Mouse (Mus musculus) ovary, postnatal 10 days (tissue): ENCODE measurements around the gene Krtap24-1.

Source experiments
- DNase-seq: peaks from one replicate; pipeline ENCODE4 v3.0.0; 2022; ENCODE audit warnings: low spot score

The Krtap24-1 gene

GRCm38 (mm10) chr16:88611922-88612321 lies at the start of gene Krtap24-1:
Gene Krtap24-1 (minus strand): TSS chr16:88612279.
- DNase-seq: no peak

- no peak for DNase-seq
These were observed 45.3 kb upstream of the Krtap24-1 start for GRCm38 (mm10) chr16:88657426-88657825.

GRCm38 (mm10) chr16:88651952-88652351 lies 39.9 kb upstream of the Krtap24-1 start:
- no peak for DNase-seq

GRCm38 (mm10) chr16:88651082-88651481 lies 39.0 kb upstream of the Krtap24-1 start:
- DNase-seq: no peak

- DNase-seq: no peak
These were observed 35.3 kb upstream of the Krtap24-1 start, which contains the start of gene Krtap26-1 for GRCm38 (mm10) chr16:88647358-88647846. Gene Krtap26-1 (minus strand): TSS chr16:88647796.

- DNase-seq: no peak
These were observed 34.5 kb upstream of the Krtap24-1 start for GRCm38 (mm10) chr16:88646366-88647111.

- no peak for DNase-seq
These were observed 28.0 kb upstream of the Krtap24-1 start for GRCm38 (mm10) chr16:88640053-88640452.

- DNase-seq: no peak
These were observed 23.1 kb upstream of the Krtap24-1 start for GRCm38 (mm10) chr16:88635142-88635541.

- no peak for DNase-seq
These were observed 19.4 kb upstream of the Krtap24-1 start for GRCm38 (mm10) chr16:88631474-88631873.

- DNase-seq: no peak
These were observed 15.5 kb upstream of the Krtap24-1 start, which contains the start of gene 2310079G19Rik for GRCm38 (mm10) chr16:88627566-88627965. Gene 2310079G19Rik (minus strand): TSS chr16:88627666.

GRCm38 (mm10) chr16:88612712-88613111 lies 633 bp upstream of the Krtap24-1 start:
- DNase-seq: no peak

- no peak for DNase-seq
These were observed 7.5 kb downstream of the Krtap24-1 start for GRCm38 (mm10) chr16:88604570-88604969.

- DNase-seq: no peak
These were observed 9.6 kb downstream of the Krtap24-1 start for GRCm38 (mm10) chr16:88602464-88602863.

- DNase-seq: no peak
These were observed 11.8 kb downstream of the Krtap24-1 start for GRCm38 (mm10) chr16:88600303-88600702.

GRCm38 (mm10) chr16:88599504-88600237 lies 12.4 kb downstream of the Krtap24-1 start:
- DNase-seq: no peak

GRCm38 (mm10) chr16:88592758-88593157 lies 19.3 kb downstream of the Krtap24-1 start:
- no peak for DNase-seq

GRCm38 (mm10) chr16:88583338-88583737 lies 28.7 kb downstream of the Krtap24-1 start:
- DNase-seq: no peak

- DNase-seq: no peak
These were observed 36.0 kb downstream of the Krtap24-1 start for GRCm38 (mm10) chr16:88575885-88576679.

- no peak for DNase-seq
These were observed 39.1 kb downstream of the Krtap24-1 start for GRCm38 (mm10) chr16:88572904-88573404.

- no peak for DNase-seq
These were observed 41.9 kb downstream of the Krtap24-1 start for GRCm38 (mm10) chr16:88570136-88570535.

GRCm38 (mm10) chr16:88569732-88570131 lies 42.3 kb downstream of the Krtap24-1 start:
- no peak for DNase-seq

GRCm38 (mm10) chr16:88569096-88569495 lies 43.0 kb downstream of the Krtap24-1 start:
- DNase-seq: no peak
